Mouse (Mus musculus): ENCODE measurements around the gene Abcg2. TPM values are rescaled to one million over a fixed set of nuclear protein-coding genes. Genes with fewer than 3 reads are reported as not detected.

Gene Abcg2
- total RNA-seq, 2 experiments from 2014 or later, result 33.9 to 34.1 TPM

DNA sequence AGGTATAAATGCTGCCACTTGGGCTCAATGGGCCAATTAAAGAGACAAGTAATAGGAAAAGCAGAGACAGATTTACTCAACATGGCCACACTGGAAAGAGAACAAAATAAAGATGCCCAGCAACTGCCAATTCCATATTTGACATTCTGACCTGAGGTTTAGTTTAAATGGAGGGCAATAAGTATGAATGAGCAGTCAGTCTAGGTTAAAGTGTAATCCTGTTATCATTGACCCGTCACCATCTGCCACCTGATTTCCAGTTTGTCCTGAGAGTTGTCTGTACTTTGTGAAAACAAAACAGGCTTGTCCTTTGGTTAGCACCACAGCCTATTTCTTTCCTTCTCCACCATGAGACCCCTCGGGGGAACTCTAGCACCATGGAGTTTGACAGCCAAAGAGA, 44.9 kb downstream of the Abcg2 start:
- no peak for DNase-seq
- intact Hi-C loops (cut with DNase I), result no loop called here

DNA sequence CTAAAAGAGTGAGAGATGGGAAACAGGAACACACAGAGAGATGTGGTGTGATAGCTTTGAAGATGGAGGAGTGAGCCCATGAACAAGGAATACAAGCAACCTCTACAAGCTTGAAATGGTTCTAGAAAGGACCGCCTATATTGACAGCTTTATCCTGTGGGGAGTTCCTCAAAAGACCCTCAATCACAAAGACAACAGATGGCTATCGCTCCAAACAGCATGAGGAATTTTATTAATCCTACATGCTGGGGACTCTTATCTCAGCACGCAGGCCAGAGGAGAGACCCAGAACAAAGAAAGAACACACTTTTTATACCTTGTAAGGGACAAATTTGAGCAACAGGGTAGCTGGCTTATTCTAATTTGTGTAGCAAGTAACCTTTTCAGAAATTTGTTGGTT, 48.1 kb downstream of the Abcg2 start:
- DNase-seq, result no peak
- intact Hi-C loops (cut with DNase I), result no loop called here

DNA sequence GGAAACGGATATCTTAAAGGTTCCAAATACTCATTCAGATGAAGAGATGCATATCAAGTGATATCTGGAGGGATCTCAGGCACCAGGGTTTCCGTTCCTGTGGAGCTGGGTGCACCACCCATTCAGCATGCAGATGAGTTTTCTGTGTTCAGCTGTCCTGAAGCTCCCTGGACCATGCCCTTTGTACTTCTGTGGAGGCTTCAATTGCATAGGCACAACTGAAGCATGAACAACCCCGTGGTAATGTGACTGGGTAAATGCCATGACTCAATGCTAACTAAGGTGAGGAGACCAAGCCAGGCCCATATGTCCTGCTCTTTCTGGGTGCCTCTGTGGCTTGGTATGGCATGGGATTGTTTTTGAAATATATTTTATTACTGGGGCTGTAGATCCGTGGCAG, 49.4 kb downstream of the Abcg2 start:
- DNase-seq, result no peak
- intact Hi-C loops (cut with DNase I), result no loop called here

DNA sequence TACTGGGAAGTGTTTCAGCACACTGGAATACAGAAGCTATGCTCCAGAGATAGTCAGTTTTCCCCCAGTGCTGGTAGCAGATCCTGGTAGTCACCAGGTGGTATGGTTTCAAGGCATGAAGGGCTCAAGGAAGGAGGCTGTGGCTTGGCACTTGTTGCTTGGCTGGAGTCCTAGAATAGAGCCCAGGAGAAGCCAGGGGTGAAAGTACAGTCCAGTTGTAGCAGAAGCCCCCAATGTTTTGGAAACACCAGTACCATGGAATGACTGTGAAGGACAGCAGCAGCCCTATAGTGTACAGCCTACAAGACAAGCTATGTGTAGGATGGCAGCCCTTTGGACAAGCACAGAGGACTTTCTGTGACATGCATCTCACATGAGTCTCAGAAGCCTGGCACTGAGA, 54.2 kb downstream of the Abcg2 start:
- no peak for DNase-seq
- intact Hi-C loops (cut with DNase I), result no loop called here

DNA sequence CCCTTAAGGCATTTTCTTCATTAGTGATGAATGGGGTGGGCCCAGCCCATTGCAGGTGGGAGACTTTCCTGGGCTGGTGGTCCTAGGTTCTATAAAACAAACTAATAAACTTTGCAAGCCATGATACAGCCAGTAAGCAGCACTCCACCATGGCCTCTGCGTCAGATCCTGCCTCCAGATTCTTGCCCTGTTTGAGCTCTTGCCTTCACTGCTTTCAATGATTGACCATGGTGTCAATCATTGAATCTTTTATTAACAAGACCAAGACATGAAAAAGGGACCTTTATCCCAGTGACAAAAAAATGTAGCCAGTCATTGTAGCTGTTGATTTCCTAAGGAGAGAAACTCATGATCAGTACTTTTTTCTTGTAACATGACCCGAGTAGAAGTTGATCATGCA, 55.1 kb downstream of the Abcg2 start:
- intact Hi-C loops (cut with DNase I), result no loop called here

DNA sequence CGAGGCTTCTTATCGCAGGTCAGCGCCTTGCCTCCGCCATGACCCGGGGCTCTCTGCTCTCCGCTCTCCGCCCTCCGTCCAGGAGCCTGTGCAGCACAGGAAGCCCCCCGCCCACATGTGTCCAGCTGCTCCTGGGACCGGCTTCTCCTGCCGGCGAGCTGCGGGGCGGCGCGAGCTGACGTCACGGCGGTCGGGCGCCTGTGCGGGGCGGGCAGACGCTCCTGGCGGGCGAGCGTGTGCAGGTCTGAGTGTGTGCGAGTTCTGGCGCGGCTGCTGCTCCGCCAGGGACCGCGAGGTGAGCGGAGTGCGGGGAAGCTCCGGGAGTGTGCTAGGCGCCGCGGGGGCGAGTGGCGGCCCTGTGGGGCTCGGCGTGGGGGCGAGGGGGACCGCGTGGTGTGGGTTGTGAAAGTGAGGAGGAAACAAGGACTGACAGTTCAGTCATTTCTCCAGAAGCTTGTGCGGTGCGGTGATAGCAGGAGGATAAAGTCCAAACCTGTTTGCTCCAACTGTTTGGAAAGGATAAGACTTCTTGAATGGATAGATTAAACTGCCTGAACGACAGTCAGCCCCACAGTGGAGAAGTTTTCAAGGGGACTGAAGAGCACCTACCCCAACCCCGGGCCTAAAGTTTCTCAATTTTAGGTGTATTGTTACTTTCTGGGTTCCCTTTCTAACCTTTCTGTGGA, 56.2 kb downstream of the Abcg2 start:
- intact Hi-C loops (cut with DNase I), result loop anchor here (5.0 kb wide), 1 partner anchor 33 kb away; no protein-coding TSS in a partner anchor
- DNase-seq, result peak; percentile 82 to 83

More for the DNA sequence above, 55.1 kb downstream of the Abcg2 start:
- DNase-seq, result no peak

DNA sequence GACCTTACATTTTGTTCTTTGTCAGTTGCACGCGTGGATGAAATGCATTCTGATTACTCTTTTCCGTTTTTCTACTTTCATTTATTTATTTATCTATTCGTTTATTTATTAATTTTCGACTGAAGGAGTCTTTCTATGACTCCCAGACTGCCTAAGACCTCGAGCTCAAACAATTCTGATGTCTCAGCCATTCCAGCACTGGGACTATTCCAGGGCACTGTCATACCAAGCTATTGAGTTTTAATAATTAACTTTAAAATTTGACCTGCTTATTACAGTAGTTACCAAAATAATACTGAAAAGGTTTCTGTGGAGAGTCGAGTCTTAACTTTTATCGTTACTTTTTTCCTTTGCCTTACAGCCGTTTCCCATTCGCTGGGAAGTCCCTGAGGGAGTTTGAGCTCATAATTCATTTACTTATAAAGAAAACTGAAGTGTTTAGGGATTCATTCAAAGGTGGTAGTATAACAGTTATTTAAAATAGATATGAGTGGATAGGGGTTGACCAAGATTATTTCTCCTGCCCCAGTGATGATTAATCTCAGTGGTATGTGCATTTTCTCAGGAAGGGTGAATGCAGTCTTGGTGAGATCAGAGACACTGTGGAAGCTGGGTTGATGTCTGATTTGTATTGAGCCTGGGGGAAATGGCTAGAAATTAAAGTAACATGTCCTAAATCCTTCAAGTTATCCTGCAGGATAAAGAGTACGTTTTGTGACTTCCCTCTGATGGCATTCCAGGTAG, 56.9 kb downstream of the Abcg2 start:
- intact Hi-C loops (cut with DNase I), result loop anchor here (5.0 kb wide), 1 partner anchor 34 kb away; no protein-coding TSS in a partner anchor

DNA sequence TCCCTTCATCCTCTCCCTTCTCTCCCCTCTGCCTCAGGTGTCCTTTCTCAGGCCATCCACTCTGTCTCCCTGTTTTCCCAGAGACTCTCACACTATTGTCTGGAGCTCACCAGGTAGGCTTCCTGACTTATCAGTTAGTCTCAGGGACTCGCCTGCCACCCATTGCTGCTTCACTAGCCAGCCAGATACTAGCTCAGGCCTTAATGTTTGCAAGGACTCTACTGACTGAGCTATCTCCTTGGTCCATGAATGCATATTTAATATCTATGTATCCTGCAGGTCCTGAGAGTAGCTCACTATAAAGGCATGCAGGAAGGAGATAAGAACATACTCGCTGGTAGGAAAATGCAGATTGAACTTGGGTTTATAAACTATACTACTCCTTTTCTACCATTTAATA, 57.9 kb downstream of the Abcg2 start:
- DNase-seq, result no peak
- intact Hi-C loops (cut with DNase I), result loop anchor here (5.0 kb wide), 1 partner anchor 35 kb away; no protein-coding TSS in a partner anchor

More for the DNA sequence above, 56.9 kb downstream of the Abcg2 start:
- no peak for DNase-seq

DNA sequence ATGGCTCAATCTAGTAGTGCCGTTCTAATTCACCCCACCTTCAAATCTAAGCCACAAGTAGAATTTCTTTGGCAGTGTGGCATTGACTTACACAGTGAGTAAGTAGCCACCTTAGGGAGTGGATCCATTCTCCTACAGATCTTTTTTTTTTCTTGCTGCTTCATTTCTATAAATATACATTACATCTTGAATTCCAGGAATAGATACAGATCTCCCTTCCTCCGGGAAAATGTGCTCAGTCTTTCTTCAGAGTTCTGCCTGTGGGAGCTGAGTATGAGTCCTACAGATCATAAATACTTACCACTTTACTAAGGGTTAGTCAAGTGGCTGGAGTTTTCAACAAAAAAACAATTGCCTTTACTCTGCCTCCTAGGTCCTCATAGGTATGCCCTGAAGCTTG, 60.3 kb downstream of the Abcg2 start:
- DNase-seq, result no peak
- intact Hi-C loops (cut with DNase I), result loop anchor here (5.0 kb wide), 1 partner anchor 37 kb away; no protein-coding TSS in a partner anchor

DNA sequence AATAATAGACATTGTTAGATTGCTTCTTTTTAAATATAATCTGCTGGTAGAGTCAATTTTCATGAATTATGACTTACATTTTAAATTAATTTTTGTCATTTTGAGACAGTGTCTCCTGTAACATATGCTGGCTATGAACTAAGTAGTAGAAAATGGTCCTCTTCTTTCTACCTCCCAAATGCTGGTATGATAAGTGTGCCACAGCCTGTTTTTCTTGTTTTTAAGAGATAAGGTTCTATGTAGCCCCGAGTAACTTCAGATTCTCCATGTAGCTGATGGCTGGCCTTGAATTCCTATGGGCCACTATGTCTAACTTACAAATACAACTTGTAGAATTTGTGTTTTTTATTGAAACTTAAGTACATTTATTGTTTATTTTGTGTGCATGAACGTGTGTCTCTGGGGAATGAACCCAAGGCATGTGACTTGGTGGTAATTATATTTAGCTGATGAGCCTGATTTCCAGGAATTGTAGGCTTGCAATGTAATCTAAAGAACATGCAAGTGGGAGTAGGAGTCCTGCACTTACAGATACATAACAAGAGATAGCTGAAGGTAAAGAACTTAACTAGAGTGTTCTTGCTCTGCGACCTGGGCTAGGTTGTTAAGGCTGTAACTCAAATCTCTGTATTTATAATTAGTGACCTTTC, 63.9 kb downstream of the Abcg2 start:
- intact Hi-C loops (cut with DNase I), result no loop called here
- no peak for DNase-seq

DNA sequence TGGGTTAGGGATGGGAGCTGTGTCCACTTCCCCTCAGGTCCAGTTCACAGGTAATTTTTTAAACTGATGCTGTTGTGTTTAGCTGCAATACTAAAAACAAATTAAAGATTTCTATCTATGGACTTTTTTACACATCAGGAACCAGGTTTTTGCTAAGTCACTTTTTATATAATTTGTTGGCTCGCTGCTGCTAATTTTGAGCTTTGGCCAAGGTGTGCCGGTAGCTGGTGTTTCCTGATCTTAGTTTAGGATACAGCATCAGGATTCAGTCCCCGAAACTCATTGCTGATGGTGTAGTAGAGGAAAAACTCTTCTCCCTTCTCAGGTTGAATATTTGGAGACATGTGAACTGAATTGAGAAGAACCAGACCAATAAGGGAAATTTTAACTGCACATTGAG, 65.8 kb downstream of the Abcg2 start:
- DNase-seq, result peak in 1 of 2 experiments; percentile 11

DNA sequence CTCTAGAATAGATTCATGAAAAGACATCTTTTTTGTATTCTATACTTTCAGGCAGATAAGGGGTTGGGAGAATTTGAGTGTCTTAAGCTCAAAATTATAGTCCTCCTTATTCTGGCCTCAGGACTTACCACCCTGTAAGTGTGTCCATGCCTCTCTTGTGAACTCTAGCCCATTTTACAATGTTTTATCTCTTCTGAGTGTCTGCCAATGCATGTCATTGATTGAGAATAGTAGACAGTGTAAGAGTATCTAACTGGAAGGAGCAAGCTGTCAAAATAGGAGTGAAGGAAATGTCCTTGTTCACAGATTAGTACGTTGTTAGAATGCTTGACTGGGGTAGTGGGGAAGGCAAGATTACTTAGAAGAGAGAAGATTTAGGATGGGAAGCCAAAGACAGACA, 66.7 kb downstream of the Abcg2 start:
- intact Hi-C loops (cut with DNase I), result no loop called here
- no peak for DNase-seq

More for the DNA sequence above, 65.8 kb downstream of the Abcg2 start:
- intact Hi-C loops (cut with DNase I), result no loop called here

DNA sequence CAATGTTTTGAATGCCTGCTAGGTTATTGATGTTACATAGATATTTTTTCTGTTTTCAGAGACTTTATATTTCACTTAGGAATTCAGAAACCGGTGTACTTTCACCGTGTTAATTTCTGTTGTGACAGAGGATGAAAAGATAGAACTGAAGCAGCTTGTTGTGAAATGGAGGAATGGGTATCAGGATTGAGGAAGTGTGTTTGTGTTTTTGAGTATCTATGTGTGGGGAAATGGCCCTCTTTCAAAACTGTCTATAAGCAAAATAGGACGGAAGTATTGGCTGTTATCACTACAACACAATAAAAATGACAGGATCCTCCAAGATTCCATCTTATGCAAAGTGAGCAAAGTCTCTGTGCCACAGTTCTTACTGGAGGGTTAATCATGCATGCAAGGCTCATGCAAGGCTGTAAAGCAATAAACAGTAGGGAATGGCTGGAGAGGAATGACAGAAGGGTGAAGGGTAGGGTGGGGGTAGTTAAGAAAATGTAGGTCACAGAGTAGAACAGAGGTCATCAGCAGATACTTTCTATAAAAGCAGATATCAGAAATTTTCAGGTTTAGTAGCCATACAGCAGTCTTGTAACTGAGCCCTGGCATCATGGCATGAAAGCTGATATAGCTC, 76.7 kb downstream of the Abcg2 start:
- DNase-seq, result no peak
- intact Hi-C loops (cut with DNase I), result no loop called here

DNA sequence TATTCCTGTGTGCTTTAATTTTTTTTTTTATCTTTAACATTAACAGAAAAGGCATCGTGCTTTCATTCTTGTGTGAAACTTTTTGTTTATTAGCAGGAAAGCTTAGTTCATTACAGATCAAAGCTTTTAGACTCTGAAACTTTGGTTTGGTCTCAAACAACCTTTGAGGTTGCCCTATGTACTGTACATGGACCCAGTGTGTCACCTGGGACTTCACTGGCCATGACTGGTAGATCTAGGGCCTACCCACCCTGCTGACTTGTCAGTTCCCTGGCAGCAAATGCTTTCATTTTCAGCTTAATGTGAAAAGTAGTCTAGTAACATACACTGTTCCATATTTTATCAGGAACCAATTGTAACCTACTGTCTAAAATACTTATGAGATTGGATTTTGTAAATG, 93.5 kb downstream of the Abcg2 start:
- DNase-seq, result no peak
- intact Hi-C loops (cut with DNase I), result no loop called here

DNA sequence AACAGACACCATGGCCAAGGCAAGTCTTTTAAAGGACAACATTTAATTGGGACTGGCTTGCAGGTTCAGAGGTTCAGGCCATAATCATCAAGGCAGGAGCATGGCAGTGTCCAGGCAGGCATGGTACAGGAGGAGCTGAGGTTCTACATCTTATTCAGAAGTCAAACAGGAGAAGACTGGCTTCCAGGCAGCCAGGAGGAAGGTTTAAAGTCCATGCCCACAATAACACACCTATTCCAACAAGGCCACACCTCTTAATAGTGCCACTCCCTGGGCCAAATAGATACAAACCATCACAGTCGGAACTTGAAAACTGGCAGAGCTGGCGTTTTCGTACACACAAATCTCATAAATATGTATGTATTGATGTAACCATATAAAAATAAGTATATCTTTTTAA, 94.2 kb downstream of the Abcg2 start:
- intact Hi-C loops (cut with DNase I), result no loop called here
- DNase-seq, result no peak

DNA sequence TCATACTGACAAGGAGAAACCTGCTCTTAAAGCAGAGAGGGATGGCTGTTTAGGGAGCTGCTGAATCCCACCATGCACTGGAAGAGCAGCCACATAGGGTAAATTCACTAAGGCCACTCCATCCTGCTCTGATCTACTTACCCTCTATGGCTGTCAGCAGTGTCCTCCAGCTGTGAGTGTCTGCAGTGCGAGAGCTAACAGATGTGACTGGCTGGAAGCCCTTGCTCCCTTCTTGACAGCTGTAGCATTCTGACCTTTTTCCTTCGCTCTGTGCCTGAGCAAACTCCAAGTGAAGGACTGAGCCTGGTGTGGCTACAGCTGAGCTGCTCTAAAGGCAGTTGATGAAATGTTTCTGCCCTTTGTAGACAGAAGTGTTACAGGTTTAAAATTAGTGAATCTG, 107.3 kb downstream of the Abcg2 start:
- DNase-seq, result peak; percentile 7
- intact Hi-C loops (cut with DNase I), result no loop called here

DNA sequence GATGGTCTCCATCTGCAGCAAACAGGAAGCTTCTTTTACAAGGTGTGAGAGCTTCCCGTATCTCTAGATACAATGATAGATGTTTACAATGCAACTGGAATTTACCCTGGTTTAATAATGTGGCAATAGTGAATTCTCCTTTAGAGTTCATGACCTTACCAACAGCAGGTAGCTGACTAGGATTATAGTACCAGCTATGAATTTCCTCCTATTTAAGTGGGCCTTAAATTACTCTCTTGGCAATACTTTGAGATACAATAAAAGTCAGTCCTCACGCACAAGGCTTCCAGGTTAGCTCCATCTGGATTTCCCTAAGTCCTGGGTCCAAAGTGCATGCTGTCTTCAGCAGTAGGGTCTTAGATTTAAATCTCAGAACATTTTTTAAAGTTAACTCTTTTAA, 109.9 kb downstream of the Abcg2 start:
- intact Hi-C loops (cut with DNase I), result no loop called here
- DNase-seq, result no peak

DNA sequence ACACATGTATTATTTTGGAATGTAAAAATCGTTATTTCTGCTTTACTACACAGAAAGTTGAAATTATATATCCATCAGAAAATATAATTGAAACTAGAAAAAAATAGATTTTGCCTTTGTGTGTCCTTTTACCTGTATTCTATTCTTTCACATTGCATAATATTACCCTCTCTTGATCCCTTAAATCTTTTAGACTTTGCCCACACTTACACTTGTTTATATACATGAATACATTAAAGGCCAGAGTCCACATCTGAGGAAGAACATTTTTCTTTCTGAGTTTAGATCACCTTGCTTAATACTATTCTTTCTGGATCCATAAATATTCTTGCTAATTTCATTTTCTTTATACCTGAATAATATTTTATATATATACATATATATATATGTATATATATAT, 110.4 kb downstream of the Abcg2 start:
- intact Hi-C loops (cut with DNase I), result no loop called here
- DNase-seq, result no peak

DNA sequence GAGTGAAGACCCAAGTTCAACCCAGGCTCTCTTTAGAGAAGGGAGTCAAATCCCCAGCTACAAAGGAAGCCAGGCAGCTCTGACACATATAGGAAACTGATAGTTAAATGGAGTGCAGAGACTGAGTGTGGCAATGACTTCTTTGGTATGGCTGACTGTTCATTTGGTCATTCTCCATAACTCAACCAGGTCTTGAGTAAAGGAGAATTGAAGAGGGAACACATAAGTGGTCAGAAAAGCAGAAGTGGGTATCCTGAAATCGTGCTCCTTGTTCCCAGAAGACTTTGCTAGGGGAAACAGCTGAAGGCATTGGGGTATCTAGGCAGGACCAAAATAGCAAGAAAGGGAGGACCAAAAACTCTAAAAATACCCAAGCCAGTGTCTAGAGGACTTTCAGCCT, 126.0 kb downstream of the Abcg2 start:
- intact Hi-C loops (cut with DNase I), result no loop called here

DNA sequence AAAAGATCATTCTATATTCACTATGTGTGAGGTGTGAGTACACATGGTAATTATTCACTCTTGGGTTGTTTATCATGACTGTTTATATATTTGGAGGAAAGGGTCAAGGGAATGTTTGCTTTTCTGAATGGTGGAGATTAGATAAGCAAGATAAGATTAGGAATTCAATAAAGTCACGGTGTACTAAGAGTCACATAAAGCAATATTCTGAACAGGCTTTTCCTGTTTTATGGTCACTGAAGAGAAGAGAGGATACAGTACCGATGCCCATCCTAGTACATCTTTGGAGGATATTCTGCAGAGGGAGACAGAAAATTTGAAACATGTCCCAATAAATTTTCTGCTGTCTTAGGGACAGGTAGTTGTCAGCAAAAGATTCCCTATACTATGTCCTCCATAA, 127.6 kb downstream of the Abcg2 start:
- intact Hi-C loops (cut with DNase I), result no loop called here
- no peak for DNase-seq

More for the DNA sequence above, 126.0 kb downstream of the Abcg2 start:
- no peak for DNase-seq

DNA sequence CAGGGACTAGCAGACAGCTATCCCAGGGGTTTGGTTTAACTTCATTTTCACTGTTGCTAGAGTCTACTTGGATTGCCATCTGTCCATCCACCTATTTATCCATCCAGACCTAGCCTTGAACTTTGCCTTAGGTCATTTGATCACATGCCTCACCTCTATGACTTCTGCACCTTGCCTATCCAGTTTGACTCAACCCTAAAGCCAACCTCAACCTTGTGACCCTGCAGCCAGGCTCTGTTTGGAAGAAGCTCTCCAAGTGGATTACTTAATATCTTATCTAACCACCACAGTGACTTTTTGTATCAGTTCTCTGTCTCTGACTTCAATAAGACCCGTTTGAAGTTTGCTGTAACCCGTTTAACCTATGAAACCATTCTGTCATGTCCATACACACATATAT, 149.5 kb downstream of the Abcg2 start:
- intact Hi-C loops (cut with DNase I), result no loop called here
- DNase-seq, result no peak

All from heart, postnatal 14 days (tissue).